Mouse (Mus musculus) C2C12 (cell line): ENCODE measurements around the gene Iqgap1. TPM values are rescaled to one million over a fixed set of nuclear protein-coding genes. Genes with fewer than 3 reads are reported as not detected.

Experiments used
- H3K27me3 ChIP-seq: one replicate; pipeline ENCODE4 v1.6.1; 2011; ENCODE audit not compliant: control insufficient read depth, insufficient read depth, insufficient read length
- H3K36me3 ChIP-seq: one replicate; pipeline ENCODE4 v1.6.1; 2011; ENCODE audit not compliant: control insufficient read depth, insufficient read depth
- H3K4me3 ChIP-seq: one replicate; pipeline ENCODE4 v1.5.1; 2011; ENCODE audit warnings: mild to moderate bottlenecking, control low read depth; ENCODE audit not compliant: poor library complexity, insufficient read depth, severe bottlenecking
- H3K79me2 ChIP-seq: one replicate; pipeline ENCODE4 v1.6.1; 2011; ENCODE audit not compliant: control insufficient read depth, insufficient read depth
- H3K79me3 ChIP-seq: one replicate; pipeline ENCODE4 v1.6.1; 2011; ENCODE audit warnings: low read depth, control low read depth
- H3ac ChIP-seq: one replicate; pipeline ENCODE3; 2011; ENCODE audit warnings: low read depth; ENCODE audit not compliant: control insufficient read depth, insufficient read length
- CEBPB ChIP-seq: IDR thresholded peaks from one replicate; pipeline ENCODE4 v1.6.1; 2011; ENCODE audit warnings: low read depth, mild to moderate bottlenecking, control low read depth, moderate library complexity
- CTCF ChIP-seq: IDR thresholded peaks from one replicate; pipeline ENCODE4 v1.5.1; 2011; ENCODE audit not compliant: control insufficient read depth, insufficient read depth, insufficient read length
- FOSL1 ChIP-seq: IDR thresholded peaks from one replicate; pipeline ENCODE4 v1.8.0; 2011; ENCODE audit warnings: mild to moderate bottlenecking, low read length; ENCODE audit not compliant: poor library complexity, insufficient read depth, severe bottlenecking
- MAX ChIP-seq: IDR thresholded peaks from one replicate; pipeline ENCODE4 v1.6.1; 2011; ENCODE audit warnings: mild to moderate bottlenecking, control low read depth
- MYOD1 ChIP-seq: IDR thresholded peaks from one replicate; pipeline ENCODE4 v1.6.1; 2011; ENCODE audit warnings: low read depth; ENCODE audit not compliant: control insufficient read depth, insufficient read length
- MYOG ChIP-seq: IDR thresholded peaks from one replicate; pipeline ENCODE4 v1.6.1; 2011; ENCODE audit not compliant: control insufficient read depth, insufficient read length; ENCODE audit errors: extremely low read depth
- USF1 ChIP-seq: IDR thresholded peaks from one replicate; pipeline ENCODE4 v1.6.1; 2011; ENCODE audit warnings: low read depth, mild to moderate bottlenecking, control low read depth, moderate library complexity
- polyA plus RNA-seq: library from polyadenylated mRNA; unstranded; fragments of >200 nt; fragmentation: generic; extraction: Trizol; gene quantifications from one replicate; pipeline ENCODE4 v1.2.1, GENCODE M21; 2012; ENCODE audit warnings: missing spikeins

Gene Iqgap1
- polyA plus RNA-seq, 1 experiment: 82.7 TPM

DNA sequence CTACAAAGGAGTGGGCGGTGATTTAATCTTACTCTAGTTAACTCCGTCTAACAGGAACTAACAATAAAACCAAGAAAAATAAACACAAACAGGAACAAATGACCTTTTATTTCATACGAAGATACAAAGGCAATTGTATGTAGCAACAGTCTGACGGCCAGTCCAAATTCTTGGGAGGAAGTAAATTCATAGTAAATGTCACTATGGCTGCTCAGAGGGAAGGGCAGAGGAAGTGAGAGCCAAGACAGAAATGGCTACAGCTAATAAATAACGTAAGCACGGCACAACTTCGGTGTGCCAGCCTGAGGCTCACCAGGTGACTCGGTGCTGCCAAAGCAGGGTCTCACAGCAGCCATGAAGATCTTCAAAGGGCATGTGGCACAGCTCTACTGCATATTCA is 114.3 kb downstream of the Iqgap1 start:
- peaks cover 45% of the 10 kb centered on the region for H3K36me3 ChIP-seq
- no peaks in the 10 kb centered on the region for H3K79me3 ChIP-seq
- H3K27me3 ChIP-seq: no peaks in the 10 kb centered on the region
- H3K79me2 ChIP-seq: no peaks in the 10 kb centered on the region
- TF ChIP-seq FOSL1 (no peak), MYOD1 (no peak), CTCF (no peak), MYOG (no peak), USF1 (no peak), CEBPB (no peak), MAX (no peak)
- H3ac ChIP-seq: no peak overlapping the region
- no peak overlapping the region for H3K4me3 ChIP-seq

DNA sequence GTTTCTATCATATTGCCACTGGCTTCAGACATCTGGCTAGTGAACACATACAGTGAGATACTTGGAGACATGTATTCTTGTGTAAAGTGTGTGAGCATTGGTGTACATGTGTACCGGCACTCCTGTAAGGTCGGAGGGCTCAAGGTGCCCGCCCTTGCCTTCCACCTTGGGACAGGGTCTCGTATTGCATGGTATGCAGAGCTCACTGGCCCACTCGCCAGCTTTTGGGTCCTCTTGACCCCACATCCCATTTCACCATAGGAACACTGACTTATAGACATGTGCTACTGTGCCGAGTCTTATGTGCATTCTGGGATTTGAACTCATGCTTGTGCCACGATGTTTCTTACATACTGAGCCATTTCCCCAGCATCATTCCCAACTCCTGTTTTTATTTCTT is 115.4 kb downstream of the Iqgap1 start:
- peaks cover 37% of the 10 kb centered on the region for H3K36me3 ChIP-seq
- TF ChIP-seq MYOG (no peak), USF1 (no peak), CTCF (no peak), MYOD1 (no peak), FOSL1 (no peak), MAX (no peak), CEBPB (no peak)
- H3K79me2 ChIP-seq: no peaks in the 10 kb centered on the region
- no peak overlapping the region for H3K4me3 ChIP-seq
- no peaks in the 10 kb centered on the region for H3K79me3 ChIP-seq
- H3ac ChIP-seq: no peak overlapping the region
- no peaks in the 10 kb centered on the region for H3K27me3 ChIP-seq

DNA sequence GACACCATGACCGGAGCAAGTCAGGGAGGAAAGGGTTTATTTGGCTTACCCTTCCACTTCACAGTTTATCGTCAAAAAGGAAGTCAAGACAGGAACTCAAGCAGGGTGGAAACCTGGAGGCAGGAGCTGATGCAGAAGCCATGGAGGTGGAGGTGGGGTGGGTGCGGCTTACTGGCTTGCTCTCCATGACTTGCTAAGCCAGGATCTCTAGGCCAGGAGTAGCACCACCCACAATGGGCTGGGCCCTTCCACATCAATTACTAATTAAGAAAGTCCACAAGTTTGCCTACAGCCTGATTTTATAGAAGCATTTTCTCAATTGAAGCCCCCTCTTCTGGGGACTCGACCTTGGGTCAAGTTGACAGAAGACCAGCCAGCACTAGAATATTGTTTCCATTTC is 121.7 kb downstream of the Iqgap1 start:
- H3K79me3 ChIP-seq: no peaks in the 10 kb centered on the region
- H3K4me3 ChIP-seq: no peak overlapping the region
- H3K36me3 ChIP-seq: no peaks in the 10 kb centered on the region
- no peak overlapping the region for H3ac ChIP-seq
- H3K79me2 ChIP-seq: no peaks in the 10 kb centered on the region
- no peaks in the 10 kb centered on the region for H3K27me3 ChIP-seq
- TF ChIP-seq CTCF (no peak), FOSL1 (no peak), MYOG (no peak), MYOD1 (no peak), MAX (no peak), USF1 (no peak), CEBPB (no peak)

DNA sequence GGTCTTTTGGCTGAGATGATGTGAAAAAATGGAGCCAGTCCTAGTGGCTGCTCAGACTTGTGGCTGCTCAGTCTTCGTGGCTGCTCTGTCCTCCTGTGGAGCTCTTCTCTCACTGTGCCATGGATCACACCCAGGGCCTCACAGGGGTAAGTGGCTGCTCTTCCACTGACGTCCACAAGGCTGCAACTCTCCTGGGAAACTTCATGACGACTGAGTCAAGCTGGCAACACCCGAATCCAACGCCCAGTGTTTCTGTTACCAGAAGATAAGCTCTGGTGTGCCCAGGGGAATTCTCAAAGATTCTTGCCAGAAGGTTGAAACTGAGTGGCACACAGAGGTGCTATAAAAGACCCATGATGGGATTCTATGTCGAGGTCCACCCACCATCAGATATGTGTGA is 123.3 kb downstream of the Iqgap1 start:
- Histone ChIP-seq H3K4me3 (no peak overlapping the region), H3K36me3 (no peaks in the 10 kb centered on the region), H3K27me3 (no peaks in the 10 kb centered on the region), H3K79me2 (no peaks in the 10 kb centered on the region), H3K79me3 (no peaks in the 10 kb centered on the region), H3ac (no peak overlapping the region)
- no peak for TF ChIP-seq MAX
- TF ChIP-seq CEBPB: no peak
- TF ChIP-seq USF1: no peak
- no peak for TF ChIP-seq MYOG
- no peak for TF ChIP-seq FOSL1
- TF ChIP-seq CTCF: no peak
- no peak for TF ChIP-seq MYOD1

DNA sequence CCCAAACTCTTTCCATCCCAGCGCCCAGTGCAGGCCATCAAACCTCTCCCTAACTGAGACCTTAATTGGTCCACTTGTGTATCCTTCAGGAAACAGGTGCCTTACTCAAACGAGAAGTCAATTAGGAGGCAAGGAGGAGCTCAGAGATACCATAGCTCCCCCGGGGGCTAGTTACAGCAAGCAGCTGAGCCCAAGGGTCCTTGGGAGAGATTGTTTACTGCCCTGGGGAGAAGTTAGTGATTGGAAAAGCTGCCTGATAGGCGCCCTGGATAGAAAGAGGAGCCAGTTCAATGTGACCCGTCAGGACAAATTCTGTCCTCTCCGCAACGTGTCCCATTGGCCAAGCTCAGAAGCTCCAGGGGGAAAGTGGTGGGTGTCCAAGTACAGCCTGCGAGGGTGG is 126.1 kb downstream of the Iqgap1 start:
- no peaks in the 10 kb centered on the region for H3K36me3 ChIP-seq
- H3K79me2 ChIP-seq: no peaks in the 10 kb centered on the region
- TF ChIP-seq FOSL1 (no peak), CEBPB (no peak), MAX (no peak), CTCF (no peak), MYOD1 (no peak), USF1 (no peak), MYOG (no peak)
- no peaks in the 10 kb centered on the region for H3K27me3 ChIP-seq
- no peak overlapping the region for H3K4me3 ChIP-seq
- H3ac ChIP-seq: no peak overlapping the region
- H3K79me3 ChIP-seq: no peaks in the 10 kb centered on the region

DNA sequence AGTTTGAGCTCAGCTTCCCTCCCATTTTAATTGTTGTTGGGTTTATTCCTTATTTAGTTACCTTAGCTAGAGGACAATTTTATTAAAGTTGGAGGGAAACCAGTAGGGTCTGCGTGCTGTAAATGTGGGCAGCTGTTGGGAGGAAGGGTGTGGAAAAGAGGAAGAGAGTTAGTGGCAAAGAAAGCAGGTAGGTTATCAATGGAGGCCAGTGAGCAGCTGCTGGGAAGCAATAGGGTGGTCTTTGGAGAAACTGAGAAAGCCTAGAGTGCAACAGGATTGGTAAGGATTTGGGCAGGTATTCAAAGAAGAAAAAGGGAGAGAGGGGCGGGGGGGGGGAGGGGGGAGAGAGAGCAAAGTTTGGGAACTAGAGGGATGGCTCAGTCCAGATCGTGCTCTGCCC is 126.8 kb downstream of the Iqgap1 start:
- H3K36me3 ChIP-seq: no peaks in the 10 kb centered on the region
- no peak overlapping the region for H3K4me3 ChIP-seq
- TF ChIP-seq USF1 (no peak), CEBPB (no peak), MYOG (no peak)
- no peak overlapping the region for H3ac ChIP-seq
- no peaks in the 10 kb centered on the region for H3K79me2 ChIP-seq
- H3K79me3 ChIP-seq: no peaks in the 10 kb centered on the region
- no peaks in the 10 kb centered on the region for H3K27me3 ChIP-seq

DNA sequence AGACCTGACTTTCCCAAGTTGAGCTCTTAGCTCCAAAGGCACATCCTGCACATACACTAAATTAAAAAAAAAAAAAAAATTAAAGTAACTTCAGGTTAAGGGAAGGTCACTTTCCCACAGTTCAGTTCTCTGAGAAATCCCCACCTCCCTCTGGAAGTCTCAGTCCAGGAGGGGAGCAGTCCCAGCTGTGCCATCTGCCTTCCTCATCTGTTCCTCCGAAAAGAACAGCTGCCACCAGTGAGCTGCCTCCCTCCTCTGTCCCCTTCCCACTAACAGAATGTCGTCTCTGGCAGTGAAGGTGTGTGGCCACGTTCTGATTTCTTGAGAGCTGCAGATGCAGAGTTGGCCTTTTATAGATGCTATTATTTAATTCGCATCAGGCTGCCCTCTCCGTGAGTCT is 127.9 kb downstream of the Iqgap1 start:
- no peak overlapping the region for H3ac ChIP-seq
- no peaks in the 10 kb centered on the region for H3K27me3 ChIP-seq
- no peak for TF ChIP-seq CEBPB
- no peak for TF ChIP-seq FOSL1
- TF ChIP-seq MYOD1: no peak
- no peak for TF ChIP-seq MYOG
- TF ChIP-seq USF1: no peak
- no peak for TF ChIP-seq CTCF
- no peak for TF ChIP-seq MAX
- H3K79me2 ChIP-seq: no peaks in the 10 kb centered on the region
- H3K79me3 ChIP-seq: no peaks in the 10 kb centered on the region
- H3K4me3 ChIP-seq: no peak overlapping the region
- H3K36me3 ChIP-seq: no peaks in the 10 kb centered on the region
